Mouse (Mus musculus): Measurements from ENCODE around the gene Dctn2. TPM values are rescaled to one million over a fixed set of nuclear protein-coding genes. Genes with fewer than 3 reads are reported as not detected.

Gene Dctn2
- polyA plus RNA-seq, 1 experiment from 2014 or later: 198 TPM

DNA sequence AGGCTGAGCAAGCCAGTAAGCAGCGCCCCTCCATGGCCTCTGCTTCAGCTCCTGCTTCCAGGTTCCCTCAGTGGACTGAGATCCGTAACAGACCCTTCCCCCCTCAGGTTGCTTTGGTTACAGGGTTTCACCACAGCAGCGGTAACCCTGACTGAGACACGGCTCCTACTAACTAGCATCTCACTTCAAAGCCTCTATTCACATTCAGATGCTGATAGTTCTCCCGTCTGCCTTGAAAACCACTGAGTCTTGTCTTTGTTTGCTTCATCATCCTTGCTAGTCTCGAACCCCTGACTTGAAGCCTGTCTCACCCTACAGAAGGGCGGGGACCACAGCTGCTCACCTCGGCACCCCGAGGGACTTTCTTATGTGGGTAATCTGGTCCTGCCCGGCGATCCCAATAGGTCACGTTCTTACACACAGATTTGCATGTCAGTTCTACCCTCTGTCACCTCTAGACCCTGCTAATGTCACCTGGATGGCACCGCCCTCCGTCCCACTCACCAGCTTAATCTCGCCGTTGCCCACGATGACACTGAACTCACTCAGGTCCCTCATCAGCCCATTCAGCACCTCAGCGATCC lies 27.8 kb upstream of the Dctn2 start:
- H3K27ac ChIP-seq (ENCODE audit: low read length): no peak overlapping the region
- H3K4me2 ChIP-seq (replicated peaks; ENCODE audit: low read depth, low read length): no peak overlapping the region
- DNase-seq (ENCODE audit: low spot score) (no peak), ATAC-seq (no peak)
- H3K27me3 ChIP-seq (replicated peaks; ENCODE audit: insufficient read depth, low read length): no peaks in the 10 kb centered on the region
- H3K36me3 ChIP-seq (ENCODE audit: insufficient read depth, low read length): no peaks in the 10 kb centered on the region
- no peak overlapping the region for H3K4me3 ChIP-seq (ENCODE audit: low read depth, low read length)
- no peaks in the 10 kb centered on the region for H3K4me1 ChIP-seq (ENCODE audit: insufficient read depth, low read depth, low read length)
- H3K9me3 ChIP-seq (ENCODE audit: low read length): no peaks in the 10 kb centered on the region
- H3K9ac ChIP-seq (replicated peaks; ENCODE audit: low read depth): no peak overlapping the region
- TF ChIP-seq EP300 (IDR thresholded peaks at IDR 0.05) (no peak), CTCF (IDR thresholded peaks at IDR 0.05) (no peak)
- WGBS: 67% methylated on average over 18 of the region's 18 CpGs

DNA sequence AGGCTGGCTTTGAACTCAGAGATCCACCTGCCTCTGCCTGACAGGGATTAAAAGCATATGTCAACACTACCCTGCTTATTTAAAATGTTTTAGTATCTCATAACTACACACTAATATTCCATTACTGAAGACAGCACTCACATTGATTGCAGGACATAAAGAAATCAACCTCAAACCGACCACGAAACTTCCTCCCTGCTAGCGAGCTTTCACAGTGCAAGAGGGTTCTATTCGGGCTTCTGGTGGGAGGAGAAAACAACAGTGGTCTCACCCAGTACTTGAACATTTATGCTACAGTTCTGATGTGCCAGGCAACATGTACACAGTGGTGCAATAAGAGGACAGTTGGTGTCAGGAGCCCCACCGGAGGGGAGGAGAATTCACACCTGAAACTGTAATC lies 15.4 kb upstream of the Dctn2 start:
- TF ChIP-seq EP300 (IDR thresholded peaks at IDR 0.05): no peak
- no peak for TF ChIP-seq CTCF (IDR thresholded peaks at IDR 0.05)

DNA sequence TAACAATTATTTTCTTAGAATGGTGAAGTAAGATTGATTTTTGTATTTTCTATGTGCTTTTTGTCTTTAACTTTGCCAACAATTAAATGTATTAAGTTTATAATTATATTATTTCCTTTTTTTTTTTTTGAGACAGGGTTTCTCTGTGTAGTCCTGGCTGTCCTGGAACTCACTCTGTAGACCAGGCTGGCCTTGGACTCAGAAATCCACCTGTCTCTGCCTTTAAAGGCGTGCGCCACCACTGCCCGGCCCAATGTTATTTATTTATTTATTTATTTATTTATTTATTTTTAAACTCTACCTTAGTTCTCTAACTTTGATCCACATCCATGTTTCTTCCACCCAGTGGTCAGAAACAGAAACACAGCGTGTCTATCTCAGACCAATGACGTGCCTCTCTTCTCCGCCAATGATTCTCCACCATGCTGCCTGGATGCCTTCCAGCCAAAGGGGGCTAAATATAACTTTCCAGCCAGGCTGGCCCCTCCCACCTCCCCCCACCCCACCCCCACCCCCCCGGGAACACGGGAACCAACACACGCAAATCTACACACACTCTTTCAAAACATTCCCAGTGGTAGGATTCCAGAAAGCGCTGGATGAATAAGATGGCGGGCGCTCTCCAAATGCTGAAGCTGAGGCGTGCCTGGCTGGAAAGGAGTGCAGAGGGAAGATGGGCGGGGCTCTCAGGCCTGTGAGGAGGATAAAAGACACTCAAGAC lies 10.4 kb upstream of the Dctn2 start:
- H3K36me3 ChIP-seq (ENCODE audit: insufficient read depth, low read length): no peaks in the 10 kb centered on the region
- H3K4me3 ChIP-seq (ENCODE audit: low read depth, low read length): no peak overlapping the region
- no peak overlapping the region for H3K4me2 ChIP-seq (replicated peaks; ENCODE audit: low read depth, low read length)
- no peak overlapping the region for H3K27ac ChIP-seq (ENCODE audit: low read length)
- no peak overlapping the region for H3K9ac ChIP-seq (replicated peaks; ENCODE audit: low read depth)
- H3K4me1 ChIP-seq (ENCODE audit: insufficient read depth, low read depth, low read length): no peaks in the 10 kb centered on the region
- DNase-seq (ENCODE audit: low spot score): peak; percentile 82
- no peak; the same call in none of the 2 replicates for TF ChIP-seq CTCF (IDR thresholded peaks at IDR 0.05)
- TF ChIP-seq EP300 (IDR thresholded peaks at IDR 0.05): no peak
- peak; percentile 83 for ATAC-seq
- H3K27me3 ChIP-seq (replicated peaks; ENCODE audit: insufficient read depth, low read length): no peaks in the 10 kb centered on the region
- 19% methylated on average over 14 of the region's 14 CpGs for WGBS
- H3K9me3 ChIP-seq (ENCODE audit: low read length): no peaks in the 10 kb centered on the region

More for the DNA sequence above, 15.4 kb upstream of the Dctn2 start:
- ATAC-seq (no peak), DNase-seq (ENCODE audit: low spot score) (no peak)
- Histone ChIP-seq H3K36me3 (ENCODE audit: insufficient read depth, low read length) (no peaks in the 10 kb centered on the region), H3K9ac (replicated peaks; ENCODE audit: low read depth) (no peak overlapping the region), H3K27me3 (replicated peaks; ENCODE audit: insufficient read depth, low read length) (no peaks in the 10 kb centered on the region), H3K9me3 (ENCODE audit: low read length) (no peaks in the 10 kb centered on the region), H3K4me1 (ENCODE audit: insufficient read depth, low read depth, low read length) (no peaks in the 10 kb centered on the region), H3K27ac (ENCODE audit: low read length) (no peak overlapping the region), H3K4me3 (ENCODE audit: low read depth, low read length) (no peak overlapping the region), H3K4me2 (replicated peaks; ENCODE audit: low read depth, low read length) (no peak overlapping the region)
- 77% methylated on average over 5 of the region's 5 CpGs for WGBS

DNA sequence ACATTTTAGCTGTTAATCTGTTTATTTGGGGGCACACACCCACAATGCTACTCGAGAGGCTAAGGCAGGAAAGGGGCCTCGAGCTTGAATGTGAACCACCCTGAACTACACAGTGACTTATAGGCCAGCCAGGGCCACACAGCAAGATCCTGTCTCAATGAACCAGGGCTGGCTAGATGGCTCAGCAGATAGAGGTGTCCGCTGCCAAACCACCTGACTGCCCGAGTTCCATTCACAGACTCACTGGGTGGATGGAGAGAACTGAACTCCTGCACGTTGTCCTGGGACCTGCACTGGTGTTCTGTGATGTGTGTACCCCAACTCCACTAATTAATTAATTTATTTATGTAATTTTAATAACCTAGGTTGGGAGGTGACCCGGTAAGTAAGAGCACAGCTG lies 8.4 kb upstream of the Dctn2 start:
- WGBS: 69% methylated on average over 6 of the region's 6 CpGs
- no peak for ATAC-seq
- no peaks in the 10 kb centered on the region for H3K9me3 ChIP-seq (ENCODE audit: low read length)
- H3K27me3 ChIP-seq (replicated peaks; ENCODE audit: insufficient read depth, low read length): peaks cover 6% of the 10 kb centered on the region; the same call in 1 of the 2 replicates
- no peak overlapping the region for H3K27ac ChIP-seq (ENCODE audit: low read length)
- no peak for DNase-seq (ENCODE audit: low spot score)
- H3K36me3 ChIP-seq (ENCODE audit: insufficient read depth, low read length): no peaks in the 10 kb centered on the region
- no peak overlapping the region for H3K4me3 ChIP-seq (ENCODE audit: low read depth, low read length)
- no peak overlapping the region for H3K4me2 ChIP-seq (replicated peaks; ENCODE audit: low read depth, low read length)
- no peak overlapping the region for H3K9ac ChIP-seq (replicated peaks; ENCODE audit: low read depth)
- no peaks in the 10 kb centered on the region for H3K4me1 ChIP-seq (ENCODE audit: insufficient read depth, low read depth, low read length)
- TF ChIP-seq EP300 (IDR thresholded peaks at IDR 0.05) (no peak), CTCF (IDR thresholded peaks at IDR 0.05) (no peak)

DNA sequence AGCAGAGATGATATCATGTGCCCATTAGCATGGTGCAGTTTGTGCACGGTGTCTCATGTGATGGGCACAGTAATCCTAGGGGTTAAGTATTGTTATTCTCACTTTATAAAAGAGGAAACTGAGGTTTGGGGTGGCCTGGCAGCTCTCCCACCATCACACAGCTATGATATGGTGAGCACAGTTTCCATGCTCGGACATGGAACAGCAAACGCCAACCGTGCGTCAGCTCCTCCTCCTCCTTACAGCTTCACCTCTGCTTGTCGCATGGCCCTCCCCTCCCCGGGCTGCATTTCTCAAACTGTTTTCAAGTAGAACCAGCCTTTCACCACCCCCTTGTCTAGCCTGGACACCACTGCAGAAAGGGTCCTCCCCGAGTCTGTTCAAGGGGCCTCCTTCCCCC lies 7.7 kb upstream of the Dctn2 start:
- no peaks in the 10 kb centered on the region for H3K4me1 ChIP-seq (ENCODE audit: insufficient read depth, low read depth, low read length)
- ATAC-seq (no peak), DNase-seq (ENCODE audit: low spot score) (no peak)
- no peak overlapping the region for H3K4me2 ChIP-seq (replicated peaks; ENCODE audit: low read depth, low read length)
- TF ChIP-seq EP300 (IDR thresholded peaks at IDR 0.05) (no peak), CTCF (IDR thresholded peaks at IDR 0.05) (no peak)
- no peak overlapping the region for H3K4me3 ChIP-seq (ENCODE audit: low read depth, low read length)
- no peak overlapping the region for H3K9ac ChIP-seq (replicated peaks; ENCODE audit: low read depth)
- peaks cover 7% of the 10 kb centered on the region; the same call in 1 of the 2 replicates for H3K27me3 ChIP-seq (replicated peaks; ENCODE audit: insufficient read depth, low read length)
- no peaks in the 10 kb centered on the region for H3K9me3 ChIP-seq (ENCODE audit: low read length)
- no peaks in the 10 kb centered on the region for H3K36me3 ChIP-seq (ENCODE audit: insufficient read depth, low read length)
- 70% methylated on average over 8 of the region's 8 CpGs for WGBS
- H3K27ac ChIP-seq (ENCODE audit: low read length): no peak overlapping the region

DNA sequence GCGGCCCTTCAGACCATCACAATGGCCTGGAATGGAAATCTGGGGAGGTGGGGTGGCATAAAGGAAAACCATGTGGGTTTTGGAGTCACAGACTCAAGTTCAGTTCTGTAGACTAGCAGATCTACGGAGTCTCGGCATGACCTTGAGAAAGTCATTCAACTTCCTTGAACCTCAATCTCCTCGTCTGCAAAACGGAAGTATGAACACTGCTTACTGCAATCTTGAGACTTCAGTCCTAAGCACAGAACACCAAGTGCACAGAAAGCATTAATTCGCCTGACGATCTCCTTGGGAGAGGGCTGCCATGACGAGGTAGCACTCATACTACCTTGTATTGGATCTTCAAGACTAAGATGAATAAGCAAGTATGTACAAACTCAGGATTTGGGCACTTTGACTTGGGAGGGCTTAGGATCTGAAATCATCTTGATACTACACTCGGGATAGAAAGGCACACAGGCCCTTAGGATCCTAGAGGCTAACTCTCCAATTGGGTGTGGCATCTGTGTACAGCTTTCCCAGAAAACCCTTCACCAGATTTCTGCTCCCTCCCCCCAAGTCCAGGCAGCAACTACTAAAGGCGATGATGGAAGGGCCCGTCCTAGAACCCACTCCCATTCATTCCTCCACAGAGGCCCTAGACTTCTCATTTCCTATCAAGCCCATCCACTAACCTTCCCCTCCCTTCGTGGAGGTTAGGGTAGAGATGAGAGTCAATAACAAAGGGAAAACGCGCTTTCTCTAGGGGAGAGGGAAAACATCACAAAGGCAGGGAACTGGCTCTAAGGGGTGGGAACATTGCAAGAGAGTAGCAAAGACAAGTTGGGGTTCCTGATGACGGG lies 4.2 kb upstream of the Dctn2 start:
- WGBS: 62% methylated on average over 15 of the region's 15 CpGs
- Histone ChIP-seq H3K9me3 (ENCODE audit: low read length) (no peaks in the 10 kb centered on the region), H3K27me3 (replicated peaks; ENCODE audit: insufficient read depth, low read length) (peaks cover 7% of the 10 kb centered on the region; the same call in 1 of the 2 replicates), H3K4me3 (ENCODE audit: low read depth, low read length) (no peak overlapping the region), H3K36me3 (ENCODE audit: insufficient read depth, low read length) (no peaks in the 10 kb centered on the region), H3K4me2 (replicated peaks; ENCODE audit: low read depth, low read length) (no peak overlapping the region), H3K27ac (ENCODE audit: low read length) (no peak overlapping the region), H3K9ac (replicated peaks; ENCODE audit: low read depth) (no peak overlapping the region), H3K4me1 (ENCODE audit: insufficient read depth, low read depth, low read length) (peaks cover 1% of the 10 kb centered on the region; the same call in 1 of the 2 replicates)
- no peak for DNase-seq (ENCODE audit: low spot score)
- TF ChIP-seq EP300 (IDR thresholded peaks at IDR 0.05): no peak
- no peak for TF ChIP-seq CTCF (IDR thresholded peaks at IDR 0.05)
- no peak for ATAC-seq

All from lung, postnatal 0 days (tissue).